Mouse (Mus musculus): Measurements from ENCODE around the gene Slc11a1. TPM values are rescaled to one million over a fixed set of nuclear protein-coding genes. Genes with fewer than 3 reads are reported as not detected.

The Slc11a1 gene
- polyA plus RNA-seq, 1 experiment from 2014 or later = 2.0 TPM

DNA sequence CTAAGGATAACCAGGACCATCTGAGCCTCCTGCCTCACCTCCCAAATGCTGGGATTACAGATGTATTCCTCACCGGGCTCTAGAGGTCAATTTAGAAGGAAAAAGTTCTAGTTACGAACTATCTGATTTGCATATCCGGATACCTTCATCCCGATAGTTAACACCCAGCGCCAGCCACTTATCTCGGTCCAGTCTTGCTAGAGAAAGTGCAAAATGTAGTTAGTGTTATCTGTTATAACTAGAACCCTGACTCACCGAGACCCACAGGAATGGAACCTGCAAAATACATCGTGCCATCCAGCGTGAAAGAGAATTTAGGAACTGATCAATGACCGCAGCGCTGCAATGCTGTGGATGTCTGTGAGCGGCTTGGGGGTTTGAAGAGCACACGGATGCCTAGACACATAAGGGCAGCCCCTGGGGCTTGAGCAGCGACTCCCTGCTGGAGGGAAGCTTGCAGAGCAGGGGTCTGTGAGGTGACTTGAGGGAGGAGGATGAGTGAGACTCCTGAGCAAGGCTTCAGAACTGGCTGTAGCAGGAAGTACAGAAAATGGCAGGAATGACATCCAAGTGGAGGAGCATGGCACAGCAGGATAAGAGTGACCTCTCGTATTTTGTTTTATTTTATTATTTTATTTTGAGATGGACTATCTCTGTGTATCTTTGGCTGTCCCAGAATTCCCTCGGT lies 26.2 kb downstream of the Slc11a1 start:
- no peak for ATAC-seq (replicated peaks)
- Histone ChIP-seq H3K27ac (no peak overlapping the region), H3K4me1 (peaks cover 7% of the 10 kb centered on the region; the same call in 1 of the 2 replicates), H3K4me2 (no peak overlapping the region), H3K9ac (no peak overlapping the region), H3K27me3 (replicated peaks) (no peaks in the 10 kb centered on the region), H3K4me3 (no peak overlapping the region), H3K36me3 (replicated peaks) (no peaks in the 10 kb centered on the region), H3K9me3 (no peaks in the 10 kb centered on the region)
- WGBS = 52% methylated on average over 16 of the region's 16 CpGs

DNA sequence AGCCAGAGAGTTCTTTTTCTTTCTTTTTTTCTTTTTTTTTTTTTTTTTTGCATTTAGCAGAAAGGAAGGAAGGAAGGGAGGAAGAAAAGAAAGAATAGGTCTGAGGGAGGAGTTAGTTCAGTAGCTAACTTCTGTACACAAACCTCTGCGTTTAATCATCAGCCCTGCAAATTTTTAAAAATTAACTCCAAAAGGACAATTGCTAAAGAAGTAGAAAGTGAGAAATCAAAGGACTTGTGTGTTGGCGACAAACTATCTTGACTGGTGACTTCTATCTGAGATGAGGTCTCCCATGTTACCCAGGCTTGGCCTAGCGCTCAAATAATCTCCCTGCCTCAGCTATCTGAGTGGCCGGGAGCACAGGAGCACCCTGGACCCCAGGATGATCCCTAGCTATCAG lies 29.2 kb downstream of the Slc11a1 start:
- no peaks in the 10 kb centered on the region for H3K4me1 ChIP-seq
- H3K27ac ChIP-seq = no peak overlapping the region
- no peak overlapping the region for H3K4me3 ChIP-seq
- no peaks in the 10 kb centered on the region for H3K36me3 ChIP-seq (replicated peaks)
- H3K9ac ChIP-seq = no peak overlapping the region
- H3K4me2 ChIP-seq = no peak overlapping the region
- no peak for ATAC-seq (replicated peaks)
- no peaks in the 10 kb centered on the region for H3K27me3 ChIP-seq (replicated peaks)
- WGBS = 88% methylated on average over 4 of the region's 4 CpGs
- H3K9me3 ChIP-seq = no peaks in the 10 kb centered on the region

DNA sequence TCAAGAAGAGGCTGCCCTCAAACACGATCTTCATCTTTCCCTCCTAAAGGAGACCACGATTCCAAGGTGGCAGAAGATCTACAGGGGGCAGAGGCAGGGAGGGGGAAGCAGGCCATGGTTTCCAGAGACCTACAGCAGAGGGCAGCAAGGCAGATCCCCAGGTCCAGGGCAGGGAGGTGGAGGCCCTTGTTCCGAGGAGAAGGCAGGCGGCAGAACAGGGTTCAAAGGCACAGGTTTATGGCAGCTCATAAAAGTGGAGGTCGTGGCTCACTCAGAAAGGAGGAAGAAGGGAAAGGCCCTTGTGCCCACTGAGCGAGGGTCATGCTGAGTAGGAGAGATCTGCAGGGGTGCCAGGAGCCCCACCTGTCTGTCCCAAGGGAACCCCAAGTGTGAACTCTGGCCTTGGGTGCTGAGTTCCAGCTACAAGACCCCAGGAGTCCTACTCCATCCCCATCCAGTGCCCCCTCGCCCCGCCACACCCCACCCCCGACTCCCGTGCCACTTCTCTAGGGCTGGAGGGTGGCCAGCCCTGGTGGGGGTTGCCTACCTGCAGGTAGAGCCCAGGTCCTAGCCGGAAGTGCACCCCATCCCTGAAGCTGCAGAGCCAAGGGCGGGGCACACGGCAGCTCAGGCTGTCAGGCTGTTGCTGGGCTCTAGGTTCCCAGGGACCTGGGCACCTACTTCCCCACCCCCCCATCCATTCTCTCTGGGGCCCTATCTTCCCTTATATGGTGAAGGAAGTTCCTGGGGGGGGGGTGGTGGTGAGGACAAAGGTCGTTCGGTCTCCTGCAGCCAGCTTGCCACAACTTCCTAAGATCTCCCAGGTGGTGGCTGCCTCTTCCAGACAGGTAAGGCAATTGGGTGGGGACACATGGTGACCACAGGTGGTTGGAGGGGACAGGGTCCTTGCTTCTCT lies 33.9 kb downstream of the Slc11a1 start, which contains the start of gene Vil1:
Gene Vil1 (plus strand): TSS at position 788 of the 916 bp plus-strand sequence.
- Histone ChIP-seq H3K9ac (no peak within 1 kb of the TSS), H3K4me2 (no peak within 1 kb of the TSS), H3K27me3 (replicated peaks) (no peaks in the 10 kb centered on the region), H3K9me3 (no peaks in the 10 kb centered on the region), H3K27ac (no peak within 1 kb of the TSS), H3K4me3 (no peak within 1 kb of the TSS), H3K4me1 (no peaks in the 10 kb centered on the region), H3K36me3 (replicated peaks) (no peaks in the 10 kb centered on the region)
- no peak for ATAC-seq (replicated peaks)
- 59% methylated on average over 15 of the region's 15 CpGs for WGBS

DNA sequence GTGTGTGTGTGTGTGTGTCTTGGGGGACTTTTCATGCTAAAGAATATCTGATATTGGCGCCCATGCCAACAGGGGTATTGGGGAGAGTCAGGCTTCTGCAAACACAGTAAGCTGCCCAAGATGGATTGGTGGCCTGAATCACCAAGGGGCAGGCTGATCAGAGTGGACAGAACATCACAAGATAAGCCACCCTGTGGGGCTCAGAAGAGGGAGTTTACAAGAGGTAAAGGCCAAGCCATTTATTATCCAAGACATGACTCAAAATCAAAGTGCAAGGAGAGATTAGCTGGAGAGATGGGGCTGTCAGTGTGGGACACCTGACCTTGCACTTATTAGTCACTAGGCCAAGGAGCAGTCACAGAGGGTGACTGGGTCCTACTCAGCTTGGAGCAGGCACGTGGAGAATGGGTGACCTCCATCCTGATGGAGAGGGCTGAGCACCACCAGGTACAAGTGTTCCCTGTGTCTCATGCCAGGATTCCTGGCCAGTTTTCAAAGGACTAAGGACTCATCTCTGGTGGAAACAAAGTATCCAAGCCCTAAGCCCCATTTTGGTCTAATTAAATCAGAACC lies 36.8 kb downstream of the Slc11a1 start:
- H3K4me1 ChIP-seq = no peaks in the 10 kb centered on the region
- H3K9ac ChIP-seq = no peak overlapping the region
- H3K4me2 ChIP-seq = no peak overlapping the region
- no peaks in the 10 kb centered on the region for H3K36me3 ChIP-seq (replicated peaks)
- no peaks in the 10 kb centered on the region for H3K27me3 ChIP-seq (replicated peaks)
- no peak overlapping the region for H3K4me3 ChIP-seq
- H3K9me3 ChIP-seq = no peaks in the 10 kb centered on the region
- ATAC-seq (replicated peaks) = no peak
- WGBS = 56% methylated on average over 2 of the region's 2 CpGs
- no peak overlapping the region for H3K27ac ChIP-seq

DNA sequence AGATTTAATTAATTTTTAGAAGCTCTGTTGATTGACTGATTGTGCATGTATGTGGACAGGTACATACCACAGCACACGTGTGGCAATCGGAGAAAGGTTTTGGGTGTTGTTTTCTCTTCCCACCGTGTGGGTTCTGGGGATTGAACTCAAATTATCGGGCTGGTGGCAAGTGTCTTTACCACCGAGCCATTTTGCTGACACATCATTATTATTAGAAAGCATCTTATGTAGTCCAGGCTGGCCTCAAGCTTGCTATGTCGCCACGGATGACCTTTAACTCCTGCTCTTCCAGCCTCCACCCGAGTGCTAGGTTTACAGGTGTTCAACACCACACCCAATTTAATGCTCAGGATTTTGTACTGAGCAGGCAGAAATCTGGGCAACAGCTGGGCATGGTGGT lies 37.7 kb downstream of the Slc11a1 start:
- ATAC-seq (replicated peaks) = no peak
- Histone ChIP-seq H3K9ac (no peak overlapping the region), H3K4me3 (no peak overlapping the region), H3K36me3 (replicated peaks) (no peaks in the 10 kb centered on the region), H3K4me1 (no peaks in the 10 kb centered on the region), H3K9me3 (no peaks in the 10 kb centered on the region), H3K27ac (no peak overlapping the region), H3K27me3 (replicated peaks) (no peaks in the 10 kb centered on the region), H3K4me2 (no peak overlapping the region)
- 81% methylated on average over 8 of the region's 8 CpGs for WGBS

DNA sequence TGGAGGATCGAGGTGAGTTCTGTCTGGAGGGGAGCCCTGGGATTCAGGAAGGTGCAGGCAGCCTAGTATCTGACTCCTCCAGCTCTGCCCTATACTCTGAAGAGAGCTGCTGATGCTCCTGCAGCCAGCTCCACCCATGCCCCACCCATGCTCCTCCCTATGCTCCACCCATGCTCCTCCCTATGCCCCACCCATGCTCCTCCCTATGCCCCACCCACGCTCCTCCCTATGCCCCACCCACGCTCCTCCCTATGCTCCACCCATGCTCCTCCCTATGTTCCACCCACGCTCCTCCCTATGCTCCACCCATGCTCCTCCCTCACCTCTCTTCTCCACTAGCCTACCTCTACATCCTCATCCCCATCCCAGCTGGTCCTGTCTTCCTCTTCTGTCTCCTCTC lies 40.1 kb downstream of the Slc11a1 start:
- no peaks in the 10 kb centered on the region for H3K27me3 ChIP-seq (replicated peaks)
- no peak overlapping the region for H3K4me3 ChIP-seq
- H3K9ac ChIP-seq = no peak overlapping the region
- no peaks in the 10 kb centered on the region for H3K4me1 ChIP-seq
- H3K9me3 ChIP-seq = no peaks in the 10 kb centered on the region
- H3K27ac ChIP-seq = no peak overlapping the region
- H3K4me2 ChIP-seq = no peak overlapping the region
- 57% methylated on average over 4 of the region's 4 CpGs for WGBS
- no peaks in the 10 kb centered on the region for H3K36me3 ChIP-seq (replicated peaks)
- no peak for ATAC-seq (replicated peaks)

DNA sequence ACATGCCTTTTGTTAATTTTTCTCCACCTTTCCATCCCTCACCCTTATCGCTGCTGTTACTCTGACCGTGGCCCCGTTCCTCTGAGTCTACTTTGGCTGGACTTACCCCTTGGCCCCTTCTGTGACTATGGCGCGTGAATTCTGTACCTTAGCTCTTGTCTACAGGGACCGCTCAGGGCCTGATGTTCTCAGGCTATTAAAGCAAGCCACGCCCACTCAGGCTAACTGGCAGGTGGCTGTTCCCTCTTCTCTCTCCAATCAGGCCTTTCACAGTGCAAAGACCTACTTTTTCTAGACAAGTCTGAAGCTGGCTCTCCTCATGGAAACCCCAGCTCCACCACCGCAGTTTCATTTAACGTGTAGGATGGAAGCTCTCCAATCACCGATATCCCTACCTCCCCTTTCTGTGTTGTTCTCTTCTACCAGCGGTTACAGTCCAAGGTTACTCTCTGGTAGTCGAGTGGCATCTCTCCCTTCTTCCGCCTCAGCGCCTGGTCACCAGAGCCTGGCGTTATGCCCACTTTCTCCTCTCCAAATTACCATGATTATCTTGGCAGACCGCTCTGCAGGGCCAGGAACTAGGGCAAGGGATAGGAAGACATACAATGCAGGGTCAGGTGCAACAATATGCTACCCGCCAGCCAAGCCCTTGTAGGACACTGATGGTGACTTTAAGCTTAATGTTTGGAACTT lies 43.9 kb downstream of the Slc11a1 start:
- H3K9me3 ChIP-seq = no peaks in the 10 kb centered on the region
- H3K27me3 ChIP-seq (replicated peaks) = no peaks in the 10 kb centered on the region
- no peak overlapping the region for H3K9ac ChIP-seq
- WGBS = 82% methylated on average over 17 of the region's 17 CpGs
- H3K4me1 ChIP-seq = no peaks in the 10 kb centered on the region
- no peak overlapping the region for H3K4me2 ChIP-seq
- H3K36me3 ChIP-seq (replicated peaks) = no peaks in the 10 kb centered on the region
- no peak overlapping the region for H3K4me3 ChIP-seq
- ATAC-seq (replicated peaks) = no peak
- no peak overlapping the region for H3K27ac ChIP-seq

DNA sequence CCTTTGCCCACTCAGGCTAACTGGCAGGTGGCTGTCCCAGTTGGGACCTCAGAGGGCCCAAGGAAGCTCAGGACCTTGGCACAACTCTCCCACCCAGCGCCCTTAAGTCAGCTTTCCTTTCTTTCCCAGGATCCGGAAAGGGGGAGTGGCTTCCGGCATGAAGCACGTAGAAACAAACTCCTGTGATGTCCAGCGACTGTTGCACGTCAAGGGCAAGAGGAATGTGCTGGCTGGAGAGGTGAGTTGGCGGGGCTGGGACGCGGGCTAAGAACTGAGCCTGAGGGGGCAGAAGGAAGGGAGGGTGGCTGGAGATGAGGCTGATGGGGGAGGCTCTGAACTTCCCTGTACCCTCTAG lies 44.4 kb downstream of the Slc11a1 start:
- H3K4me2 ChIP-seq = no peak overlapping the region
- 81% methylated on average over 9 of the region's 9 CpGs for WGBS
- H3K4me3 ChIP-seq = no peak overlapping the region
- H3K9me3 ChIP-seq = no peaks in the 10 kb centered on the region
- no peaks in the 10 kb centered on the region for H3K36me3 ChIP-seq (replicated peaks)
- no peaks in the 10 kb centered on the region for H3K27me3 ChIP-seq (replicated peaks)
- ATAC-seq (replicated peaks) = no peak
- no peaks in the 10 kb centered on the region for H3K4me1 ChIP-seq
- no peak overlapping the region for H3K9ac ChIP-seq
- H3K27ac ChIP-seq = no peak overlapping the region

DNA sequence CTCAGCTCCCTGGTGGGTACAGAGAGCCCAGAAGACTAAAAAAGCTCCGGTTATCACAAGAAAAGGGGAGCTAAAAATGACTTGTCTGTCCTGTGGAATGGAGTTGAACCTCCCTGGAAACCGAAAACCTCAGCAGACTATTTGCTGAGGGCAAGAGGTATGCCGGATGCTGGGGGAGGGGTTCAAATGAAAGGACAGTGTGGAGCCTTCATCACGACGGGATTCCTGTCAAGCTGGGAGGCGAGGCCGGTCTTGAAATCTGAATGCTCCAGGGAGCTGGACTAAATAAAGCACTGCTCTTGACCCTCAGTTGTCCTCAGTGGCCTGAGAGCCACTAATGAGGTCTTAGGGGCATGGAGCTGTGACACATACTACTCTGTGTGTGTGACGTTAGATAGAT lies 48.2 kb downstream of the Slc11a1 start:
- WGBS = 34% methylated on average over 8 of the region's 8 CpGs

DNA sequence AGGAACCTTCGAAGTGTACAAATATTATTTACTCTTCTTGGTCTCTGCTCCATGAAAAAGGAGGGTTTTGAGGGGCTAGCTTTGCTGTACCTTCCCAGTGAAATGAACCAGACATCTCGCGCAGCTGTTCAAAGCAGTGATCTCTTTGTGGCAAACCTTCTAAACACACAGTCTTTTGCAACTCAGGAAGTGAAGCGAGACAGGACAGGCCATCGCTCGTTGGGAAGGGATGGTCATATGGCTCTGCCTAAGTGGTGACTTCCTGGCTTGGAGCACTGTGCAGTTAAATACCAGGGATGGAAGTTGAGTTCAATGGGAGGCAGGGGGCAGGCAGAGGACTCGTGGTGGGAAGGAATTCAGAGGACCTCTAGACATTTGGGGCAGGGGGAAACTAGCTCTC lies 50.9 kb downstream of the Slc11a1 start:
- Histone ChIP-seq H3K9ac (no peak overlapping the region), H3K27ac (no peak overlapping the region), H3K4me1 (no peaks in the 10 kb centered on the region), H3K27me3 (replicated peaks) (no peaks in the 10 kb centered on the region), H3K36me3 (replicated peaks) (no peaks in the 10 kb centered on the region), H3K4me3 (no peak overlapping the region), H3K9me3 (no peaks in the 10 kb centered on the region), H3K4me2 (no peak overlapping the region)
- 82% methylated on average over 7 of the region's 7 CpGs for WGBS
- no peak for ATAC-seq (replicated peaks)

More for the DNA sequence above, 48.2 kb downstream of the Slc11a1 start:
- no peak for ATAC-seq (replicated peaks)
- Histone ChIP-seq H3K27ac (no peak overlapping the region), H3K9me3 (no peaks in the 10 kb centered on the region), H3K9ac (no peak overlapping the region), H3K27me3 (replicated peaks) (no peaks in the 10 kb centered on the region), H3K4me2 (no peak overlapping the region), H3K4me3 (no peak overlapping the region), H3K36me3 (replicated peaks) (no peaks in the 10 kb centered on the region), H3K4me1 (no peaks in the 10 kb centered on the region)

DNA sequence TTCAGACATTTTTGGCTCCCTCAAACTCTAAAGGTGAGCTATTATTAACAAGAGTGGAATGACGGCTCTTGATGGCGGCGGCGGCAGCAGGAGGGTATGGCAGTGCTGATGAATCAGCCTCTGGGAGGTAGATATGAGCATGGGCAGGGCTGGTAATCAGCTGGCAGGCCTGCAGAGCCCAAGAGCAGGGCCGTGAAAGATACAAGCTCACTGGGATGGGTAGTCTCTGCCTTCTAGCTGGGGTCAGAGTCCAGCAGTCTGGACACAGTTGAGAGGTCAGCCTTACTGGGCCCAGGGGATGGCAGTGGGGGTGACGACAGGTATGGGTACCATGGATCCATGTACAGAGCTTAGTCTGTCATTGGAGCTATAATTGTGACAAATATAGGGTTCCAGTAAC lies 58.2 kb downstream of the Slc11a1 start:
- Histone ChIP-seq H3K4me3 (no peak overlapping the region), H3K27me3 (replicated peaks) (no peaks in the 10 kb centered on the region), H3K9me3 (no peaks in the 10 kb centered on the region), H3K9ac (no peak overlapping the region), H3K36me3 (replicated peaks) (peaks cover 5% of the 10 kb centered on the region), H3K27ac (no peak overlapping the region), H3K4me1 (no peaks in the 10 kb centered on the region), H3K4me2 (no peak overlapping the region)
- 92% methylated on average over 6 of the region's 6 CpGs for WGBS
- ATAC-seq (replicated peaks) = no peak

DNA sequence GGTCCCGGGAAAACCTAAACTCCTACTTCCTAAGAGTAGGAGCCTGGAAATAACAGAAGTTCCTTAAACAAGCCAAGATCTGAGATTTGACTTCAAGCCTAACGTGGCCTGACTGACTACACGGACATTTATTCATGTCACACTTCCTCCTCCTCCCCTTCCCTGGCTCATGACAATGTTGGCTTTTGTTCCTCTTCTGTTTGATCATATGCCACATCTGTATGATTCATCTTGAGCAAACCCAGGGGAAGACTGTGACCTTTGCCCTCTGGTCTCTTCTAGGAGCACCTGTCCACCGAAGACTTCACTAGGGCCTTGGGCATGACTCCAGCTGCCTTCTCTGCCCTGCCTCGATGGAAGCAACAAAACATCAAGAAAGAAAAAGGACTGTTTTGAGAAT lies 59.6 kb downstream of the Slc11a1 start:
- Histone ChIP-seq H3K36me3 (replicated peaks) (peaks cover 18% of the 10 kb centered on the region), H3K27me3 (replicated peaks) (no peaks in the 10 kb centered on the region), H3K4me2 (no peak overlapping the region), H3K9me3 (no peaks in the 10 kb centered on the region), H3K9ac (no peak overlapping the region), H3K27ac (no peak overlapping the region), H3K4me3 (no peak overlapping the region), H3K4me1 (no peaks in the 10 kb centered on the region)
- ATAC-seq (replicated peaks) = no peak
- 77% methylated on average over 5 of the region's 5 CpGs for WGBS
